Mouse (Mus musculus): ENCODE measurements around the gene Lasp1. TPM values are rescaled to one million over a fixed set of nuclear protein-coding genes. Genes with fewer than 3 reads are reported as not detected.
A peak's percentile ranks its signal among the peaks of the same experiment; 100 is the strongest.

The Lasp1 gene
- total RNA-seq, 2 experiments from 2014 or later, result 174 to 191 TPM

- DNase-seq (ENCODE audit: extremely low spot score in 1 of 2, low spot score in 2 of 2), result no peak
- Histone ChIP-seq H3K4me3 (peak overlapping the region; percentile 19), H3K27ac (peak overlapping the region; percentile 72)
- intact Hi-C loops (cut with DNase I), result no loop called here
- no peak for TF ChIP-seq CTCF (IDR thresholded peaks at IDR 0.05)
Observed at GRCm38 (mm10) chr11:97805662-97806612, 7.1 kb downstream of the Lasp1 start.

GRCm38 (mm10) chr11:97806613-97806964 is 7.8 kb downstream of the Lasp1 start:
- intact Hi-C loops (cut with DNase I), result no loop called here
- Histone ChIP-seq H3K27ac (peak overlapping the region; percentile 72), H3K4me3 (no peak overlapping the region)
- TF ChIP-seq CTCF (IDR thresholded peaks at IDR 0.05), result no peak
- no peak for DNase-seq (ENCODE audit: extremely low spot score in 1 of 2, low spot score in 2 of 2)

- no peak for TF ChIP-seq CTCF (IDR thresholded peaks at IDR 0.05)
- intact Hi-C loops (cut with DNase I), result no loop called here
- Histone ChIP-seq H3K4me3 (no peak overlapping the region), H3K27ac (peak overlapping the region; percentile 44; the same call in 1 of the 2 replicates)
- DNase-seq (ENCODE audit: extremely low spot score in 1 of 2, low spot score in 2 of 2), result no peak
Observed at GRCm38 (mm10) chr11:97807626-97808025, 8.8 kb downstream of the Lasp1 start.

GRCm38 (mm10) chr11:97808093-97808492 is 9.3 kb downstream of the Lasp1 start:
- intact Hi-C loops (cut with DNase I), result no loop called here
- peak overlapping the region; percentile 44 for H3K27ac ChIP-seq
- no peak overlapping the region for H3K4me3 ChIP-seq
- no peak for DNase-seq (ENCODE audit: extremely low spot score in 1 of 2, low spot score in 2 of 2)
- TF ChIP-seq CTCF (IDR thresholded peaks at IDR 0.05), result no peak

- Histone ChIP-seq H3K27ac (peak overlapping the region; percentile 63), H3K4me3 (no peak overlapping the region)
- no peak for TF ChIP-seq CTCF (IDR thresholded peaks at IDR 0.05)
- DNase-seq (ENCODE audit: extremely low spot score in 1 of 2, low spot score in 2 of 2), result no peak
- intact Hi-C loops (cut with DNase I), result no loop called here
Observed at GRCm38 (mm10) chr11:97808621-97809234, 9.9 kb downstream of the Lasp1 start.

GRCm38 (mm10) chr11:97809235-97810121 is 10.7 kb downstream of the Lasp1 start:
- Histone ChIP-seq H3K27ac (peak overlapping the region; percentile 63), H3K4me3 (no peak overlapping the region)
- no peak for DNase-seq (ENCODE audit: extremely low spot score in 1 of 2, low spot score in 2 of 2)
- intact Hi-C loops (cut with DNase I), result no loop called here
- no peak for TF ChIP-seq CTCF (IDR thresholded peaks at IDR 0.05)

- no peak for TF ChIP-seq CTCF (IDR thresholded peaks at IDR 0.05)
- no peak overlapping the region for H3K4me3 ChIP-seq
- H3K27ac ChIP-seq, result no peak overlapping the region
- intact Hi-C loops (cut with DNase I), result no loop called here
- DNase-seq (ENCODE audit: extremely low spot score in 1 of 2, low spot score in 2 of 2), result no peak
Observed at GRCm38 (mm10) chr11:97810356-97810755, 11.6 kb downstream of the Lasp1 start.

- H3K4me3 ChIP-seq, result no peak overlapping the region
- no peak for DNase-seq (ENCODE audit: extremely low spot score in 1 of 2, low spot score in 2 of 2)
- no peak for TF ChIP-seq CTCF (IDR thresholded peaks at IDR 0.05)
- H3K27ac ChIP-seq, result no peak overlapping the region
- intact Hi-C loops (cut with DNase I), result no loop called here
Observed at GRCm38 (mm10) chr11:97810970-97811369, 12.2 kb downstream of the Lasp1 start.

GRCm38 (mm10) chr11:97811569-97812362 is 13.0 kb downstream of the Lasp1 start:
- Histone ChIP-seq H3K27ac (peak overlapping the region; percentile 30; the same call in 1 of the 2 replicates), H3K4me3 (no peak overlapping the region)
- intact Hi-C loops (cut with DNase I), result no loop called here
- no peak for DNase-seq (ENCODE audit: extremely low spot score in 1 of 2, low spot score in 2 of 2)
- TF ChIP-seq CTCF (IDR thresholded peaks at IDR 0.05), result no peak

- TF ChIP-seq CTCF (IDR thresholded peaks at IDR 0.05), result no peak
- intact Hi-C loops (cut with DNase I), result no loop called here
- peak overlapping the region; percentile 30; the same call in 1 of the 2 replicates for H3K27ac ChIP-seq
- H3K4me3 ChIP-seq, result no peak overlapping the region
- no peak for DNase-seq (ENCODE audit: extremely low spot score in 1 of 2, low spot score in 2 of 2)
Observed at GRCm38 (mm10) chr11:97812491-97812921, 13.7 kb downstream of the Lasp1 start.

GRCm38 (mm10) chr11:97813085-97813484 is 14.3 kb downstream of the Lasp1 start:
- no peak for DNase-seq (ENCODE audit: extremely low spot score in 1 of 2, low spot score in 2 of 2)
- intact Hi-C loops (cut with DNase I), result no loop called here
- no peak for TF ChIP-seq CTCF (IDR thresholded peaks at IDR 0.05)
- H3K4me3 ChIP-seq, result no peak overlapping the region
- H3K27ac ChIP-seq, result peak overlapping the region; percentile 40

Measured in left cerebral cortex, adult 2 months (tissue).